Mouse (Mus musculus): ENCODE data around the gene Klb. TPM values are rescaled to one million over a fixed set of nuclear protein-coding genes. Genes with fewer than 3 reads are reported as not detected.
"Not testable (repeated sequence)": the region's sequence is repeated elsewhere in the genome, so short reads cannot be mapped to it uniquely, and the experiment has no call there.

The Klb gene
- 1 to 10 TPM in 1 of 2 experiments, under 1 TPM in 1; 0.22 to 1.7 TPM for total RNA-seq (2021)
- long read RNA-seq, experiment 1 = 0 reads
- long read RNA-seq, experiment 2, partial matches to known transcripts = 0 of 1 reads
- long read RNA-seq, experiment 2, other reads (novel, unspliced or antisense) = 0 of 1 reads

DNA sequence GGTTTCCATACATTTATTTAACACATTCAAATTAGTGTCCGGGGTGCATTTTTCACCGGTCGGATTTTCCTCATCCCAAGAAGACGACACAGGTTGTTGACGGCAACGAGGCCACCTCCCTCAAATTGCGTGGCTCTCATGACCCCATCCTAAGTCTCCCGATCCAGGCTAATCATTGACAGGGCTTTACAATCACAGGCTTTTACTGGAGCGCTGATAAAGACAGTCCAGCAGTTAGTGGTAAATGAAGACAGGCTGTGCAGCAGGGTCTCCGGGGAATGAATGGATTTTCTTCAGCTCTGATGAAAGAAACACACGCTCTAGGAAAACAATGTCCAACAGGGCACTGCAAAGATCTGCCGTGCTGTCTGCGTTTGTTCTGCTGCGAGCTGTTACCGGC, at the start of gene Klb:
Gene Klb, plus strand, starts transcription at position 147 of the 400 bp plus-strand sequence.
- DNase-seq = no peak

DNA sequence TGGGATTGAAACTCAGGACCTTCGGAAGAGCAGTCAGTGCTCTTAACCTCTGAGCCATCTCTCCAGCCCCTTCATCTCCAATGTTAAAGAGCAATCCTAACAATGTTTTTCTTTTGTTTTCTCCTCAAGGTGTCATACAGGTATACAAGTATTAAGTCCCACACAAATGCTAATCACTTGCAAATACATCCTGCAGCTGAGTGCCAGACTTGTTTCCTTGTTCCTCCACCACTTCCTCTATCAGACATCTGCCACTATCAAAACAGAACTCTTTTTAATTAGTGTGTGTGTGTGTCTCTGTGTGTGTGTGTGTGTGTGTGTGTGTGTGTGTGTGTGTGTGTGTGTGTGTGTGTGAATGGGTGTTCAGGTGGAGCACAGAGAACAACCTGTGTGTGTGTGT, 48.5 kb upstream of the Klb start:
- not testable (repeated sequence) for DNase-seq

DNA sequence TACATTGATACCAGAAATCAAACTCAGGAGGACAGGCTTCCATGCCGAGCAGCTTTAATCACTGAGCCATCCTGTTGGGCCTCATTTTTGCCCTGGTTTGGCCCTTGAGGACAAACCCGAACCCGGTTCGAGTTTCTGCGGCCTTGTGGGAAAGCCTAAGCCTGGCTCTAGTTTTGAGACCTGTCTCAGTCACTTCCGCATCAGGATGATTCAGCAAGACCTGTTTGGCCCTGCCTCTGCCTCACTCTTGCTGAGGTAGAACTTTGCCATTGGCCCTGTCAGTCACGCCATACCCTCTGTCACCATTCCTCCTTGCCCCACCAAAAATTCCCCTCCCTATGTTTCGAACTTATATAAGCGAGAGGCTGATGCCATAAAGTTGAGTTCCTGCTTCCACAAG, 48.0 kb upstream of the Klb start:
- DNase-seq = no peak

DNA sequence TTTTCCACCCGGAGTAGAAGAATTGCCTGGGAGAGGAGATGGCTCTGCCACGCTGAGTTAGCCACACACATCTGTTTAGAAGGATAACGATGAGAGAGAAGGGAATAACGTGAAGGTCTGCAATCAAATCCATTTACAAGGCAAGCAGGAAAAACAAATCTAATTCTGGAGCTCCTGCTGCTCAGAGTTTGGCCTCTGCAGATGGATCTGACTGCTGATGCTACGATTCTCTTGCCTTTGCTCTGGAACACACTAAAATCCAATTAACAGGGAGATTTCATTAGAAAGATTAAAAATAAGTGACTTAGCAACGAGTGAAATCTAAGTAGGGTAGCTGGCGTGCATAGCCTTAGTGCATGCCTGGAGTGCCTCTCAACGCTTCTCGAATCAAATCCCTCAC, 42.6 kb upstream of the Klb start:
- no peak for DNase-seq

DNA sequence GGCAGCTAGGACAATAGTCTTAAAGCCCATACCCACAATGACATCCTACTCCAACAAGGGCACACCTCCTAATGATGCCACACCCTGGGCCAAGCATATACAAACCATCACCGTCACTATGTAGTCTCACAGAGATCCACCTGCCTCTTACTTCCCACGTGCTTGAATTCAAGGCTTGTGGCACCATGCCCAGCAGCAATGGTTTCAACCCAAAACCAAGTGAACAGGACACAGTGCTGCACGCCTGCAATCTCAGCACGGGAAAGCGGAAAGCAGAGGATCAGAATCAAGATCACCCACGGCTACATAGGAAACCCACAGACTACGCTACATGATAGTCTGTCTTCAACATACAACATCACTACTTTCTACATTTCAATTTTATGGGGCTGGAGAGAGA, 39.9 kb upstream of the Klb start:
- no peak for DNase-seq

DNA sequence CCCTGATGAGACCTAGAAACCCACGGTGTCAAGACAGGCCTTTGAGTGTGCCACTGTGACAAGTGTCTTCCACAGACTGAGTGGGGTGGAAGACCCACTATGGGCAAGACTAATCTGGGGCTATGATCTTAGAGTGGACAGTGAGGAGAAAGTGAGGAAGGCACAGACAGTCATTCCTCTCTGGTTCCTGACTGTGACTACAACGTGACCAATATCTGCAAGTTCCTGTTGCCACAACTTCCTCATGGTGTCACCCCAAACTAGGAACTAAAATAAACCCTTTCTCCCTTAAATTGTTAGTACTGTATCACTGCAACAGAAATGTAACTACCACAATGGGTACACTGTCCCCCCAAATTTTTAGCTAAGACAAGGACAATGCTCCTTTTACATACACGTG, 39.2 kb upstream of the Klb start:
- no peak for DNase-seq

DNA sequence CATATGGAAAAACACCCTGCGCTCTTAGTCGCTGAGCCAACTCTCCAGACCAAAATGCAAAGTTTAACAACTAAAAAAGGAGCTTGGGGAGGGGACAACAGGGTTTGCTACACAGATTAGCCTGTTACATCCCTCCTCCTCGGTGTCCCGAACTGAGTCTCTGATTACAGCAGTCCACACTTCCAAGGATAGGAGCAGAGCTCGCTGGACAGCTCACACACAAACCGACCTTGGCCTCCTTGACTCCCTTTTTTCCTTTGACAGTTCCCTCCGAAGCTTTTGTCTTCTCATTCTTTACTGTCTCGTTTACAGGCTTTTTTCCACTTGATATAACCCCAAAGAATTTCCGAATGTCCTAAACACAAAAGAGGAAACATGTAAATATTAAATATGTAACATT, 28.9 kb upstream of the Klb start:
- no peak for DNase-seq

DNA sequence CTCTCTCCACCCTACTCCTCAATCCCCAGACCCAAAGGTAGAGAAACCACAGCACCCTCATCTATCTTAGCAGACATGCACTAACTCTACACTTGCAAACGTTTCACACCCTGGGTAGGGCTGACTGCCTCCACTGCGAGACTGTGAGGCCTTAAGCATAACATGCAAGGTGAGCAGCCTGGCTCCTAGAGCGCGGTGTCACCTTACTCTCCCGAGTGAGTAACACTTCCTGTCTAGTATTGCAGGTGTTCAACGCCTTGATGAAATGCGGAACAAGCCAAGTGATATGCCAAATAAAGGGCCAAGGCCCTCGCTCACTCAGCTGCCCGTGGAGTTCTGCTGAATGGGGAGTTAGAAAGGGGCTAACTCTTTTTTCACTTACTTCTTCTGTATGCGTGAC, 25.9 kb upstream of the Klb start:
- DNase-seq = no peak

DNA sequence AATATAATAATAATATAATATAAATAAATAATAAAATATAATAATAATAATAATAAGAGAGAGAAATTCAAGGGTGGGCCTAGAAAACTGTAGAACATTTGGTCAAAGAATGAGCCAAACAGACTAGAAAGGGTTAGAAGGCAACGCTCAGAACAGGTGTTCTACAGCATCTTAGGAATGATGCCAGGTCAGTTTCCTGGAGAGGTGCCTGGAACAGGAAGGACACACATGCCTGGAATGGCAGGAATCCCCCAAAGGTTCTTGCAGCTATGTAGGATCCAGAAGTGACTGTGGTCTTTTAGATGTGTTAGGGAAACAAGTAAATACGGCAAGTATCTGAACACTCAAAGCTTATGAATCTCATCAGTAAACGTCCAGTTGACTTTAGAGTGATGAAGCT, 23.8 kb upstream of the Klb start:
- DNase-seq = no peak

DNA sequence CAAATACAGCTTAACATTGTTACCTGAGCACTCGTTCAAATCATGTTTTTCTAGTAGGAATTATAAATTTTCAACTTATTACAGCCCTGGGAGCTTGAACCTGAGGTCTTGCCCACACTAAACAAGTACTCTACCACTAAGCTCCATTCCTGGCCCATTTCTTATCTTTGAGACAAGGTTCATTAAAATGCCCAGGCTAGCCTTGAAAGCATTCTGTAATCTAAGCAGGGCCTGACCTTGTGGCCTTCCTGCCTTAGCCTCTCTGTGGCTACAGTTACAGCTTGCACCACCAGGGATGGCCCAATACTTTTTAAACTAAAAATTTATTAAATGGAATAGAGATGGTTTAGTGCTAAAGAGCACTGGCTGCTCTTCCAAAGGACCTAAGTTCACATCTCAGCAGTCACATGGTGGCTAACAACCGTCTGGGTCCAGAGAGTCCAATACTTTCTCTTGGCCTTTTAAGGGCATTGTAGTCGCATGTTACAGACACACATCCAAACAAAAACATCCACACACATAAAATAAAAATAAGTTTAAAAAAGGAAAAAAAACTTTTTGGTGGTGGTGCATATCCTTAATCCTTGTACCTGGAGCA, 23.3 kb upstream of the Klb start:
- DNase-seq = no peak

DNA sequence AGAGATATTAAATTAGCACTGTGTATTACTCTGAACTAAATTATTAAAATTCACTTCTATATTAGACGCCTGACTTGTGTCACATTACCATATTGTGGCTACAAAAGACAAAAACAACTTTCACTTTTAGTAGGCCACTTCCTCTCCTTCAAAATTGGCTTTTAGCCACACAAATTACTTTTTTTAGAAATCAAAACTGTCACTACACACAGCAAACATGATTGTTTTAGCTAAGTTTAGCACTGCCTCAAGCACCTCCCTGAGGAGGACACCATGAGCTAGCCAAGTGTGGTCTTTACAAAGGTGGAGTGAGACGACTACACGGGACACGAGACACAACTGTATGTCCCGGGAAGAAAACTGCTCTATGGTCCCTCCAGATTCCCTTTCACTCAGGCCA, 21.9 kb upstream of the Klb start:
- DNase-seq = peak; percentile 73

DNA sequence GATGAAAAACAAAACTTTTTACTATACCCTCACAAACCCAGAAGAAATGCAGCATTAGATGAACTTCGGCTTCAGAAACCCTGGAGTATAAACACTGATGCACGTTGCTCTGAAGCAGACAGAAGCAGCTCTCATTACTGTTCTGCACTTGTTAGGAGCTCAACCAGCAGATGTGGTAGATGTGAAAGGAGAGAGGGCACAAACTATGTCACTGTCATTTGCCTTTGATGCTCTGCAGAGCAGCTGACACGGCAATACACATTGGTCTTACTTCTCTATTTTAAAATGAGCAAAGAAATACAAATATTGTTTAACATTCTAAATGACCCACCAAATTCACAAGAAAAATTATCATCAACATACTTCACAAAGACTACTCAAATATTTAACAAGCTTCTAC, 18.1 kb upstream of the Klb start:
- DNase-seq = no peak

DNA sequence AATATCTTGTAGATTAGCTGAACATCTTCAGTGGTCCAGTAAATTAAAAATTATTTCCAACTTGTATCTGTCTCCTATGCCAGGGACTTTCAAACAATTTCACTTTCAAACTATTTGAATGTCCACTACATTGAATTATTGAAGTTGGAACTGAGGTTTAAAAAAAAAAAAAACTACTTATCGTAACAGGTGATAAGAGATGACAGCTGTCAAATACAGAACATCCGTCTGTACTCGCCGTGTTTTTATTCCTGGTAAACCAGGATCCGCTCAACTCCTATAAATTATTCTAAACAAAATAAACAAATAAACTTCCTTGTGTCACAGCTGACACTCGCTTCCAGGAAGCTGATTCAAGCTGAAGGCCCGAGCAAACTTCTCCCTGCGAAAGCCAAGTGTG, 13.3 kb upstream of the Klb start:
- DNase-seq = no peak

DNA sequence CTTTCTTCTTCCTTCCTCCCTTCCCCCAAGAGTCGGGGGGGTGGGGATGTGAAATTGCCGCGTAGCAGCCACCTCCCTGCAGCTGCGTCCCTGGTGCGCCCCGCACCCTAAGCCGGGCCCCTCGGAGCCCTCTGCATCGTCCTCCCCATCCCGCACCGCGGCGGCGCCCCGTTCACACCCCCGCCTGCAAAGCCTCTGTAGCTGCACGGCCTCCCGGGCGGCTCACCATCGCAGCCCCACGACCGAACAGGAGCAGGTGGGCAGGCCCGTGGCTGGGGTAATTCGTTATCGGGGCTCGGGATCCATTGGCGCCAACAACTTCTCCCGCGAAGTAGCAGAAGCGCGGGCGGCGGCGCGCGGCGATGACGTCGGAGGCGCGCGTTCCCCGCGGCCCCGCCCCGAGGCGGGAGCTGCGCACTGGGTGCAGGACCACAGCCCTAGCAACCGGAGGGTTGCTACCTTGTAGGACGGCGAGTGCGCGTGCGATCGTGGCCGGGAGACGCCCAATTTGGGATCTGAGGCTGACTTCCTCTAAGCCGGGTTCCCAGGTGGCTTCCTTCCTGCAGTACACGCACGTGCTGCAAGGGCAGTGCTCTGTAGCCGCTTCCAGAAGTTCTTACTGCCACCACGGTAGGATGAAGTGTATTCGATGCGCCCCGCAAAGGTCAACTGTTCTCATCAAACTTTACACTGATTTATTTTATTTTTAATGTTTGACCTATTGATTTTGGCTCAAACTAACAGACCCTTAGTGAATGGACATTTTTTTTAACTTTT, 12.6 kb upstream of the Klb start, which contains the start of gene Rfc1:
Gene Rfc1, minus strand, starts transcription at position 373 of the 777 bp plus-strand sequence.
- peak; percentile 90 to 91 for DNase-seq

DNA sequence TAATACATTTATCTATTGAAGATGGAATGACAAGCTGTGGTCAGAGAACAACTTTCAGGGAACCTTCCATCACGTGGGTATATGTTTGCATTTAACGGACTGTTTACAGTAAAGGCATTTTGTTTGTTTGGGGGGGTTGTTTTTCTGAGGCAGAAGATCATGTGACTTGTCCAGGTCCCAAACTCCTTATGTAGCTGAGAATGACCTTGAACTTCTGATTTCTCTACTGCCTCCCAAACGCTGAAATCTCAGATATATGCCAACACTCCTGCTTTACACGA, 12.1 kb upstream of the Klb start:
- no peak for DNase-seq

DNA sequence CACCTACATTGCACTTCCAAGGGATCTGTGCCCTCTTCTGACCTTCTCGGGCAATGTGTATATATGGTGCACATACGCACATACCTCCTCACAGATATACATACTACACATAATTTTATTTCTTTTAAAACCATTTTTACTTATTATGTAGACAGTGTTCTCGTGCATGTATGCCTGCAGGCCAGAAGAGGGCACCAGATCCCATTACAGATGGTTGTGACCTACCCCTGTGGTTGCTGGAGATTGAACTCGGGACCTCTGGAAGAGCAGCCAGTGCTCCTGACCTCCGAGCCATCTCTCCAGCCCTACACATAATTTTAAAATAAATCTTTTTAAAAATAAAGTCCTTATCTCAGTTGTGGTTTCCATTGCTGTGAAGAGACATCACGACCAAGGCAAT, 9.7 kb upstream of the Klb start:
- no peak for DNase-seq

DNA sequence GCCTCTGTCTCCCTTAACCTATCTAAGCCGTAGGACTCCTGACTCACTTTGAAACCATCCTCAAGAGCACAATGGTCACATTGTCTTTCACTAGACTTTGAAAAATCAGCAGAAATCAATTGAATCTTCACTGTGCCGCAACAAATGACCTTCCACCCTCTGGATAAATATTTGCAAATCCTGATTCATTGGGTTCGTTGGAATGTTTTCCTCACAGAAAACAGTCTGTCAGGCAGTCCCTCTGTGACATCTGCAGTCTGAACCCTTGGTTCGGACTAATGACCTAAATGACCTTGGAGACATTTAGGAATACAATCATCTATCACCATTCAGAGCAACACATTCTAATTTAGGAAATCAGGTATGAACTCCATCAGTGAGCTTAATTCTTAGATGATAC, 7.9 kb upstream of the Klb start:
- DNase-seq = no peak

DNA sequence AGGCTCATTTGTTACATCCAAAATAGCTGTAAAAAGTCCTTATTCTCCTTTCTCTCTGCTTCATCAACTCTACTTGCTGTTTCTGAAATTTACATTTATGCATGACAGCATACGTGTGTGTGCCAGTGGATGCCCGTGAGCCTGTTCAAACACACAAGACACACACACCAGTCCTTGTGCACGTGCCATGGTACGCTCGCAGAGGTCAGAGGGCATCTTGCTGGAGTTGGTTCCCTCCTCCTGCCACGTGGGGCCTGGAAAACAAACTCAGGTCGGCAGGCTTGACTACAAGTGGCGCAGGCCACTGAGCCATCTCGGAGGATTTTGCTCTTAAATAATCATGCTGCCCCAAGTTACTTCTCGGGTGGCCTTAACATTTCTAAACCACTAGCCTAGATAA, 2.4 kb downstream of the Klb start:
- no peak for DNase-seq

DNA sequence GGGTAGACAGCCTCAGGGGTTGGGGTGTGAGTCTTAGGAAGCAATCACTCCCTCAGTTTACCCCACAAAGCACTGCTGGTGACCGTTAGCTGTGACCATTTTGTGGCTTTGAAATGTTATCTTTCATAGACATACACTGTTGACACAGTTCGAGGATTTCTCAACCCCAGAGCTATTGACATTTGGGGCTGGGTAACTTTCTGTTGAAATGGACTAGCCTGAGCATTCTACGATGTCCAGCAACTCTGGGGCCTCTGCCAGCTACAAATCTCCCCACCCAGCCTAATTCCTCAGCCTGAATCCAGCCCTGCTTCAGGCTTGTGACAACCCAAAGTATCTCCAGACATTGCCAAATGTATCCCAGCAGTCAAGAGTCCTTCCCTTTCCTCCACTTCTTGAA, 6.0 kb downstream of the Klb start:
- no peak for DNase-seq

DNA sequence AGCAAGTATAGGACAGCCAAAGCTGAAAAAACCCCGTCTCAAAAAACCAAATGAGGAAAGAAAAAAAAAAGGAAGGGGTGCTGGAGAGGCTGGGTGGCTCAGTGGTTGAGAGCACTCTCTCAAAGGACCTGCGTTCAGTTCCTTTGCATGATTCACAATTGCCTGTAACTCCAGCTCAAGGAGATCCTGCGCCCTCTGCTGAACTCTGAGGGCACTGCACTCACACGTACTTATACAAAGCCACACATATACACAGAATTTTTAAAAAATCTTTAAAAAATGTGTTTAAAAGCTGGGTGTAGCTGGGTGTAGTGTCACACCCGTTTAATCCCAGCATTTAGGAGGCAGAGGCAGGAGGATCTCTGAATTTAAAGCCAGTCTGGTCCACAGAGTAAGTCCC, 6.9 kb downstream of the Klb start:
- DNase-seq = no peak

DNA sequence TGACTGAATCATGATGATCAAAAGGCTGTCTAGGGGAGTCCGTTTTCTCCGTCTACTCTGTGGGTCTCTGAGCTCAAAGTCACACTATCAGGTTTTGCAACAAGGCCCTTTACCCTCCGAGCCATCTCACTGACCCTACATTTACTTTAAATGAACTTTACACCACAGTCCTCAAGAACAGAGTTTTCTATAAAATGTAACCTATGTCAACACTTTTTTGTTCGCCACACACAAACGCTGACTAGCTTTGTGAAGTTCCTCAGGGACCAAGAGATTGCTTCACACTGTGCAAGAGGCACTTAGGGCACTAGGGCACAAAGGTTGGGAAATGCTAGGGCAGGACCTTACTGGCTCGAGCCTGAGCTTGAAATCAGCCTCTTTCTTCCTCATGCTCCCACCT, 8.7 kb downstream of the Klb start:
- DNase-seq = no peak

DNA sequence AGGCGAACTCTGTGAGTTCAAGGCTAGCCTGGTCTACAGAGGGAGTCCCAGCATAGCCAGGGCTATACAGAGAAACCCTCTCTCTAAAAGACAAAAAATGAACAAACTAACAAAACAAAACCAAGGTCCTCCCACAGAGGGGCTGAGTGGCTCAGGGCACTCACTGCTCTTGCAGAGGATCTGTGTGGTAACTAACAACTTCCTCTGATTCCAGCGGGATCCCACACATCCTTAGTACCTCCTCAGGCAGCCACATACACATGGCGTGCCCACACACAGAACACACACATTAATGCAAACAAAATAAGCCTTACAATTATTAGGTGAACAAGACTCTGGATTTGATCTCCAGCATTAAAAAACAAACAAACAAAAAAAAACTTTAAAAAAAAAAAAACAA, 9.7 kb downstream of the Klb start:
- no peak for DNase-seq

DNA sequence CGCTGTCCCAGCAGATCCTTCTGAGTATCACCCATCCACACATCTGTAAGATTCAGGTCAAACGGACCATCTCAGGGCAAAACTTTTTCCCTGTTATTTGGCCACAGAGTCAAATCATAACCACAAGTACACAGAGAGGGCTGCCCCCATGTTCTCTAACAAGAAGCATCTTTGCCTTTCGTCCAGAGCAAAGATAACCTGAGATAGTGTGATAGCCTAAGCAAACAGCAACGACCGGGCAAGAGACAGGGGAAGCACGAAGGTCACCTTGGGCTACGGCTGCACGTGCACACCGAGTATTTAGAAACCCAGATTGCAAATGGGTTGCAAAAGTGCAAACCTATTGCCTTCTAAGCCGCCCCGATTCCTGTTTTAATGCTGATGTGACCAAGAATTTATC, 19.7 kb downstream of the Klb start:
- DNase-seq = no peak

DNA sequence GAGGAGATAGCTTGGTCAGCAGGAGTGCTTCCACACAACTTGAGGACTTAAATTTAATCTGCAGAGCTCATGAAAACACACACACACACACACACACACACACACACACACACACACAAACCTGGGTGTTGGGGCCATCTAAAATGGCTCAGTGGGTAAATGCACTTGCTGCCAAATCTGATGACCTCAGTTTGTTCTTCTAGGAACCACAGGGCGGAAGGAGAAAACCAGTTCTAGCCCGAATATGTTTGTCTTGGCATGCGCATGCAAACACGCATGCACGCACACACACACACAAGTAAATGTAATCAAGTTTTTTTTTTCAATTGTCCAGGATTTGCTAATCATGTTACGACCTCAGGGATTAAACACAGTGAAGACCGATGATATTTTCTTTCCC, 23.4 kb downstream of the Klb start:
- no peak for DNase-seq
